Mouse (Mus musculus) T-helper 1 cell (primary cell): Measurements from ENCODE around the gene Cdk14.

Source experiments
- in situ Hi-C: fragments of 300-600 bp; cut with MboI, MseI; formaldehyde crosslinking; loops from one replicate; pipeline ENCODE4 v1.15.1; 2025; ENCODE audit warnings: high pct_unique_total_duplicates

Gene Cdk14

DNA sequence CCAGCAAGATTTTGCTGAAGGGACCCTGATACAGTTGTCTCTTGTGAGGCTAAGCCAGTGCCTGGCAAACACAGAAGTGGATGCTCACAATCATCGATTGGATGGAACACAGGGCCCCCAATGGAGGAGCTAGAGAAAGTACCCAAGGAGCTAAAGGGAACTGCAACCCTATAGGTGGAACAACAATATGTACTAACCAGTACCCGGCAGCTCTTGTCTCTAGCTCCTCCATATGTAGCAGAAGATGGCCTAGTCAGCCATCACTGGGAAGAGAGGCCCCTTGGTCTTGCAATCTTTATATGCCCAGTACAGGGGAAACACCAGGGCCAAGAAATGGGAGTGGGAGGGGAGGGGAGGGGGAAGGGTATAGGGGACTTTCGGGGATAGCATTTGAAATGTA is 515.2 kb downstream of the Cdk14 start:
- in situ Hi-C loops = loop anchor here (25.0 kb wide), 1 partner anchor 1043 kb away; no protein-coding TSS in a partner anchor

DNA sequence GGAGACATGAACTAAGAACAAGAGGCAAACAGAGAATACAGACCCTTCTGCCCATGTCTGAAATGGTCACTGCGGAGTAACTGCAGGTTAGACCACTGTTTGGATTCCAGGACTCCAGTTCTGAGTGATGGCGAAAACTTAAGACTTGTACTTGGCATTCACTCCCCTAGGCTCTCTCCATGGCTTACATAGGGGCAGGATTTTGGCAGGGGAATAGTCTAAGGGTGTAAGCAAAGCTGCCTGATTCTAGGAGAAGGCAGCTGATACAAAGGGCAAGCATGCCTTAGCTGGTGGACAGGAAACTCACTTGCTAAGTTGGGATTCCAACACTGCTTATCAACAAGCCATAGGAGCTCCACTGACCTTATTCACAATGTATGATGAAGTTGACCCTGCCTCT is 521.9 kb downstream of the Cdk14 start:
- in situ Hi-C loops = no loop called here

DNA sequence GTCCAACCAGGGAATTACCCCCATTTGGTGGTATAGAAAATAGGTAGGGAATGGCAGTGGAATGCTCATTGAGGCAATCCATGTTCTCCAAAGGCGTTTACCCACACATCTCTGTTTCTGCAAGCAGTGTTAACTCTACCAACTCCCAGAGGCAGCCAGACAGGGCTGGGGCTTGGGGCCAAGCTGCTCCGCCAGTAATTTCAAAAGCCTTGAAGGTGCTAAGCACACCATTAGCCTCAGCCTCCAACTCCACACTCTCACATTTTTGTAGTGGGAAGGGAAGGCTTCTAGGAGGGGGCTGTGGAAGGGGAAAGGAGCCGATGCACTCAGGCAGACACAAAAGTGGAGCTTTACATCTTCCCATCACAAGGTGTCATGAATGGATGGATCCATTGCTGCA is 525.1 kb downstream of the Cdk14 start:
- in situ Hi-C loops = no loop called here

- in situ Hi-C loops = no loop called here
Observed at GRCm38 (mm10) chr5:4893852-4894207, 526.3 kb downstream of the Cdk14 start.

DNA sequence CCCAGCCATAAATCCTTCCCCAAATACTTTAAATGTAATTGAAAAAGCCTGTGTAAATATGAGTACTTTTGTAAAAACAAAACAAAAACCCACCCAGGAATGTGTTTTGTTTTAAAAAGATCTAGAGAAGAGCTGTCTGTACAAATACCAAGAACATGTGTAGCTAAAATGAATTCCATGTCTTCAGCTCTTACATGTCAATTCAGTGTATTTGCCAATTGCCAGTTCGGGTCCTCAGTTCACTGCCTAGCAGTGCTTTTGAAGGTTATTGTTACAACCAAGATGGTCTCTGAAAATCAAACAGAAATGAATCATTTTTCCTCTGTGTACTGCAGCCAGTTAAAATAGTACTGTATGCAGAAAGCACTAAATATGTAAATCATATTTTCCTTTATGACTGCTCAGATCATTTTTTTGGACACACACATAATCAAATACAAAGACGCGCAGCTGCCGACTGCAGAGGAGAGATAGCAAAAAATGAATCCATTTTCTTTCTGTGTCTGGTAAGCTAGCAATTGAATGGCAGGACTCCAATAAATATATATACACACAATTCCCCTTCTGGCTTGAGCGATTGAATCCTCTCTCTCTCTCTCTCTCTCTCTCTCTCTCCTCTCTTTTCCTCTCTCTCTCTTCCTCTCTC is 526.8 kb downstream of the Cdk14 start:
- in situ Hi-C loops = no loop called here

- in situ Hi-C loops = no loop called here
Observed at GRCm38 (mm10) chr5:4892734-4893133, 527.4 kb downstream of the Cdk14 start.

DNA sequence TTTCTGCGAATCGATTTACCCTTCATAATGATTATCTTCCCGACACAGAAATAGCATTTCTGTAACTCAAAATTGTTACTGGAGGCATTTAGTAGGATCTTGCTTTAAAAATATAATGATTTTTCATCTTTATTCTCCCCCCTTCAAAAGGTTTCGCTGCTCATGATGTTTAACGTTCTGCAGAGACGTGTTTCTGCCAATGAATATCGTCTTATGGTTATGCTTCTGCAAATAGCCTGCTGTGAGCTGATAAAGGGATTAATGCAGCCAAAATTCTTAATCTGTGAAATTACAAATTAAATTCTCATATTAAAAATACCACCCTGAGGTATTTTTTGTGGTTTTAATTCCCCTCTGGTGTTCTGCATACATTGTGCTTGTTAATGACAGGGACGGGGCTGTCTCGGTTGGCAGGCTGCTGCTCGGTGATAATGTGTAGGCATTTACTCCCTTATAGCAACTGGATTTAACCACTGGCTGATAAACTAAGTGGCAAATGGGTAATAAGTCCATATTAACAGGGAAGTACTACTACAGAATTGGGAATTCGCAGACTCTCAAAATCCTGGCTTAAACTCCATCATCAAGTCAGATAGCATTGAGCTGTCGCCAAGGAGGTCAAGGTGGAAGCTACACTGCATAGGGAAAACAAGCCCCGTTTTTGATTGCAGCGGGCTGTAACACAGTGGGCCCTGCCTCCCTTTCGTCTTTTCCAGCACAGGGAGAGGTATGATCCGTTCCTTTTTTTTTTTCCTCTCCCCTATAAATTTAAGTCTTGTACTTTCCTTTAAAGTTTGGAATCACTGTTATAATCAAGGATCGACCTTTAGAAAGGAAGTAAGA is 528.0 kb downstream of the Cdk14 start:
- in situ Hi-C loops = no loop called here

DNA sequence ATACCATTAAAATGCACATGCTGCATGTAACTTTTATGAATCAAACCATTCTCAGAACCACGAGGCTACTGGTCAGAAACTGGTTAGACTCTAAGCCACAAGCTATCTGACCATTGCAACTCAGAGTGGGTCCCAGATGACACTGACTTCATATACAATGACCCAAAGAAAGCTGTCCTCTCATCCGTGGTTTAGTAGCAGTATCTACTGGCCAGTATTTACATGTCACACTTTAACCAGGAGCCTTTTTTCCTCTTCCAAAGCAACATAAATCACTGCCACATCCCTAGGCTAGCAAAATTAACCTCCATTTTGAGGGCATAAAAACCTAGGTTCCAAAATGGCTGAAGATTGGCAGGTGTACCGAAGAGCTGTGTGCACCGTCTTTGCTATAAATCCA is 533.0 kb downstream of the Cdk14 start:
- in situ Hi-C loops = no loop called here

DNA sequence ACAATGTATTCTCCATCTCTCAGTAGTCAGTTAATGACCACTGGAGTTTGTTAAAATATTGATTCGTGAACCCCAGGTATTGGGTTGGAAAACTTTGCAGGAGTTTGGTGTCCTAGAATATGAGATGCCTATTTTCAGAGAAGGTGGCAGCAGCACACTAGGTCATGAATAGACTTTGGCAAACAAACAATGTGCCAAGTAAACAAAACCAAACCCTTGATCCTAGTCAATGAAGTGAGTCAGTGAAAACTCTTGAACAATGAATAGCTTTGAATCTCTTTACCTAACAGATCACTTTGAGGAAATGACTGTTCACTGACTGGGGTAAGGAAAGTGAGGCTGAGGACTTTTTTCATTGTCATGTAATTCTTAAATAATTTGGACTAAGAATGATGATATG is 537.3 kb downstream of the Cdk14 start:
- in situ Hi-C loops = no loop called here

DNA sequence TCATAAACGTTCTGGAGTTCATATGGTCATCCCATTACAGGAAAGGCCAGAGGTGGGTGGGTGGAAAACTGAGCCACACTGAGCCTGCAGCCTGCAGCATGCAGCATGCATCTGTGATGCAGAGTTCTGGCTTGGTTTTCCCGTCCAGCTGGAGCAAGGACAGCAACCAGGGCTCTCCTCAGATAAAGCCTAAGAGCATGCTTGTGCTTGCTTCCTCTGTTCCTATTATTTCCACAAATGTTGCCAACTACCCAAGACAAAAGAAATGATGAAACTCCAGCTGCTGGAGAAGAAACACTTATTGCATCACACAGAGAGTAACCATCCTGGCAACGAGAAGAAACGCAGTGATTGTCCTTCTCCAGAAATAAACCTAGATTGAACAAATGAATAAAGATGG is 539.8 kb downstream of the Cdk14 start:
- in situ Hi-C loops = no loop called here

DNA sequence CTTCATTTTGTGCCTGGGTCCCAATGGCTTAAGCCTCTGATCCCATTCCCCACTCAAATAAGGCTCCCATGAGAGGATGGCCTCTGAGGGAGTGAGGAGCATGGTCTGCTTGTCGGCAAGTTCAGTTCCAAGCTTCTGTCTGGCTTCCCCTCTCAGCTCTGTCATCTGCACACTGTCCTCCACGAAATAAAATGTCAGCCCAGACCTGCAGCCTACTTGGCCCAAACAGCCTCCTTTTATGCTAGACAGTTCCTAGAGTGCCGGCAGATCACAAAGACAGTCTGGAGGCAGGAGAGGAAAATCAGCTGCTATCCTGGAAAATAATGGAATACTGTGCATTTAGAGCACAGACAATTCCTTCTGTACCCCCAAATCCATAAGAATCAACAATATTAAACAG is 541.2 kb downstream of the Cdk14 start:
- in situ Hi-C loops = no loop called here

- in situ Hi-C loops = no loop called here
Observed at GRCm38 (mm10) chr5:4877638-4878037, 542.5 kb downstream of the Cdk14 start.

DNA sequence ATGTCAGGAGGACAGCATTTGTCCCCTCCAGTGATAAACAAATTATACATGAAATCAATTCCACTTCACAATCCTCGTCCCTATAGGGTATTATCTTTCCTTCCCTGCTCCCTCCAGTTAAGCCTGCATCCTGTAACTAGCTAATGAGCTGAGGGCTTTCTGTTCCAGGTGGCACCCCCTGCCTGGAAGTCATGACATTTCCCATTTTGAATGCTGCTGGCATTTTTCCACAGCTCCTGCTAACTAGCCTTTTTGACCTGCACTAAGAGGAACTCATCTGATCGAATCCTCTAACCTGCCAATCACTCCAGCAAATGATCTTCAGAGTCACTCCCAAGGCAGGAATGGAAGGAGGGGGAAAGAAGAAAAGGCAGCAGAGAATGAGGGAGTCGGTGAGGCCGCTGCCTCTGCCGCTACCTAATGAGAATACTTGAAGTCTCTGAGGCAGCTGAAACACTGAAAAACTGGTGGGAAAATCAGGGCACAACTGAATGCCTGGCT is 542.9 kb downstream of the Cdk14 start:
- in situ Hi-C loops = no loop called here

DNA sequence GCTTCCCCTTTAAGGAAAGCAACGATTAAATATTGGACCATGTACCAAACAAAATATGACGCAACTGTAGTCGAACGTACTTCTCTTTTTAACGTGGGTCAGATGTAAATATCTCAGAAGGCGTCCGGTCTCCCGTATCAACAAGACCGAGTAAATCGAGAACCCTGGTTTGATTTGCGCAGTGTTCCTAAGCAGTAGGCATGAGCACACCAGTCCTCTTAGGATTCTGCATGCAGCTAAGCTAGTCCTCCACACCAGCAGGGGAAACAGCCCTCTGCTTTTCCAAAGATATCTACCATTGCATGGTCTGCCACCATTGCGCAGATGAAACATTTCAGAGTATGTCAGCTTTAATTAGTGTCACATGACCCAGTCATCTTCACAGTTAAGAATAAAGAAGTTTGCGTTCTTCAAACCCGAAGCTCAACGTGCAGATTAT is 543.4 kb downstream of the Cdk14 start:
- in situ Hi-C loops = no loop called here

DNA sequence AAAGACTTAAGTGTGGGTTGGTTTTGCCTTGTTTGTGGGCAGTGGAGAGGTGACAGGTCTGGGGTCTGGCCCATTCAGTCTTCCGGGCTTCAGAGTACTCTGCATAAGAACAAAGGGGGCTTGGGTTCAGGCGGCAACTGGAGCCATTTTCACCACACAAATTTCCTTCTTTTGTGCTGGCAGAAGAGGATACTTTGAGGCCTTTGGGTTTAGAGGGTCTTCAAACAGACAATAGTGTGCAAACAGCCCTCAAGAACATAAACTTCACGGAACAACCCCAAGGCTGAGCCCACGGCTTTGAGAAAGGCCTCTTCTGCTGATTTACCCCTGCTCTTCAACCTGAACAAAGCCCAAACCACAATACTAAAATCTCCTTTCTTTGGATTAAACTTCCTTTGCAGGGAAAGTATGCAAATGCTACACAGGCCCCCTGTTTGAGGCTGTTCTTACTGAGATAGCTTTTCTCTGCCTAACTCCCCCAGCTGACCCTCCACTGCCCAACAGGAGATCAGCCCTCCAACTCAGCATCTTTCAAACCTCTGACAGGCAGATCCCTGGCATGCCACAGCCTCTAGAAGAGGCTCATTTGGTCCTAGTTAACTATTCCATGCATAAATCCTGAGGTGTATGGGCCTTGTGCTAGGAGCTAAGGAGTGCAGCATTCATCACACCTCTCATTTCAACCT is 549.9 kb downstream of the Cdk14 start:
- in situ Hi-C loops = no loop called here

- in situ Hi-C loops = no loop called here
Observed at GRCm38 (mm10) chr5:4868563-4869120, 551.5 kb downstream of the Cdk14 start.

DNA sequence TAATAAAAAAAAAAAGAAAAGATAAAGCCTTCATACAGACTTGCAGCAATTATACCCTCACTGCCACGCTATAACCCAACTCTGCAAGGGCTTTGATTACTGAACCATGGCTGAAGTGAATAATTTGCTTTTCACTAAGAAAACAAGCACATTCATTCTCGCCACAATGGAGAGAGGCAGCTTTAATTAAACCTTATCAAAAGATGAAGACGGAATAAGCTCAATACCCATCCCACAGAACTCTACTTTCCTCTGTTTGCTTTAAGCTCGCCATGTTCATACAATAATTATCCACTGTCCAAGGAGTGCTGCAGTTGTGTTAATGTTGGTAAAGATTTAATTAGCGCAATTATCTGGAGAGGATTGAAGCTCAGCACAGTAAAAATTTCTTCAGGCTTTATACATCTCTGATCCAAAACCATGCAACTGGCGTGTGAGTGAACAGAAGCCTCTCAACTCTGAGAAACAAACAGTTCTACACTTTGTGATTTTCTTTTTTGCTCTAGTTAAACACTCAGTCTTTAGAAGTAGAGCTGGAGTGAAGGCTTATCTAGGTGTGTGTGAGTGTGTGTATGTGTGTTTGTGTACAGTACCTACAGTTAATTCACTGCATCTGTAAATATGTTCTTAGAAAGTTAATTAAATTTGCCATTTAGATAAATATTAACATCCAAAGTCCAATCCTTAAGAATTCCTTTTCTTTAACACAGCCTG is 552.1 kb downstream of the Cdk14 start:
- in situ Hi-C loops = no loop called here

DNA sequence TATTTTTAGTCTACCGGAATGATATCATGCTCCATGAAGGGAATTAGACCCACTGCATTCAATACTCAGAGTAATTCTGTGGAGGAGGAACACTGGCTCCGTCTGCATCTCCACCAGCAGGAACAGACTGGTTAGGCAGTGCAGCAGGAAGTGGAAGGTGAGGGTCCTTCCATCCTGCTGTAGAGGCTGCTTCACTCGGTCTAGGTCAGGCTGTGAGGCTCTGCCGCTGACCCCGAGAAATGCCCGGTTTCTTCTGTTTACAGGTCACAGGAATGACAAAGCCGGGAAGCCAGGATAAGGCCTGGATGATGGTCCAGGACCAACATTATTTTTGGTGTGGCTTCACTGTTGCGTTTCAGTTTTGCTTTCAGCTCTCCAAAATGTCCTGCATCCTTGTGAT is 553.2 kb downstream of the Cdk14 start:
- in situ Hi-C loops = no loop called here

DNA sequence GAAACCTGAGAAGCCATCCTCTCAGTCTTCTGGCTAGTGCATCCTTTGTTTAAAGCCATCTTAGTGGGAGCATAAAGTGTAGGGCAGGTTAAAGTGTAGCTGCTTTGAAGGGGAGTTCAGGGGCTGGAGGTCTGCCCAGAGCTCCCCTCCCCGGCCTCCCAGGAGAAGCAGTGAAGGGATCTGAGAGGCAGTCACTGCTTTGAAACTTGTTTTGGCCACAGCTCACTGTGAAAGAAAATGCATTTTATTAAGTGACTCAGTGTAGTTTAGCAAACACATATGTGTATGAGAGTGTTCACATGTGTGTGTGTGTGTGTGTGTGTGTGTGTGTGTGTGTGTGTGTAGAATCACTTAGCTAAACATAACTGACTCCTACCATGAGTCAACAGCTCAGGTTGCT is 554.0 kb downstream of the Cdk14 start:
- in situ Hi-C loops = no loop called here

DNA sequence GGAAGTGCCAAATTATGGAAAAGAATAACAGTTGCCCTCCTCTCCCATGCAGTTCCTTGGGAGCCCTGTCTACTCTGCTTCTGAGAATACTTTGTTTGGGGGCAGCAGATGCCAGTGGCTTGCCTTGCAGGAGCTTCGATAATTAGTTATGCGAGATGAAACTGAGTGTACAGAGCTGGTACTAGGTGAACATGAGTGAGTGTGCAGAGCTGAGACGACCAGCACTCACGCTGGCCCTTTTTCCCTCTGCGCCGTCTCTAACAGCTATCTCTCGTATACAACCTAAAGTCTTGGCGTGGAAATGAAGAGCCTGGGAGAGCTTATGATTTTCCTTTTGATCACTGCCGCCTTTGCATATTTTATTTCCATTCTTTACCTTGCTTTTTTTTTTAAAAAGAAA is 558.5 kb downstream of the Cdk14 start:
- in situ Hi-C loops = no loop called here

- in situ Hi-C loops = no loop called here
Observed at GRCm38 (mm10) chr5:4861141-4861540, 559.0 kb downstream of the Cdk14 start.
